Mouse (Mus musculus) cerebellum, adult 2 months (tissue): ENCODE results near the gene Dclk1. TPM values are rescaled to one million over a fixed set of nuclear protein-coding genes. Genes with fewer than 3 reads are reported as not detected.
A peak's percentile ranks its signal among the peaks of the same experiment; 100 is the strongest.

Experiments used
- DNase-seq, 2 experiments: peaks; one replicate each; pipeline ENCODE4 v3.0.0; 2021
- H3K27ac ChIP-seq: fragments of 200-500 bp; 2 replicates; pipeline ENCODE4 v1.5.1; 2012; ENCODE audit warnings: low read length, control low read depth, inconsistent platforms; ENCODE audit not compliant: insufficient read depth
- H3K27me3 ChIP-seq: fragments of 200-500 bp; 2 replicates; pipeline ENCODE4 v1.6.1; 2012; ENCODE audit warnings: inconsistent platforms, mild to moderate bottlenecking, low read length, moderate library complexity; ENCODE audit not compliant: control insufficient read depth, insufficient read depth
- H3K4me1 ChIP-seq: fragments of 200-500 bp; 2 replicates; pipeline ENCODE4 v1.6.1; 2011; ENCODE audit warnings: low read length; ENCODE audit not compliant: control insufficient read depth, insufficient read depth
- H3K4me3 ChIP-seq: fragments of 200-500 bp; replicated peaks from 2 replicates; pipeline ENCODE3; 2011; ENCODE audit warnings: mild to moderate bottlenecking, low read depth, low read length, control low read depth; ENCODE audit not compliant: insufficient read depth
- CTCF ChIP-seq: fragments of 200-500 bp; IDR thresholded peaks from 2 replicates; pipeline ENCODE4 v1.5.1; 2011; ENCODE audit warnings: low read depth, mild to moderate bottlenecking, control low read depth, low read length, moderate library complexity, borderline replicate concordance; ENCODE audit not compliant: insufficient read depth
- POLR2A ChIP-seq: fragments of 200-500 bp; IDR thresholded peaks from 2 replicates; pipeline ENCODE4 v1.6.1; 2011; ENCODE audit warnings: low read length, control low read depth, borderline replicate concordance; ENCODE audit not compliant: insufficient read depth
- WGBS: fragments of 180-500 bp; shearing (Covaris S2); methylation state at CpG from one replicate; pipeline ENCODE4 v1.1.7; 2018; 5-methylcytosine and 5-hydroxymethylcytosine counted together
- polyA plus RNA-seq: library from polyadenylated mRNA; depleted of rRNA; stranded (reverse); fragments of >200 nt; gene quantifications from 2 replicates; pipeline ENCODE4 v1.2.3, GENCODE M21; 2012

Dclk1 gene
- polyA plus RNA-seq, 1 experiment, result 125 TPM

DNA sequence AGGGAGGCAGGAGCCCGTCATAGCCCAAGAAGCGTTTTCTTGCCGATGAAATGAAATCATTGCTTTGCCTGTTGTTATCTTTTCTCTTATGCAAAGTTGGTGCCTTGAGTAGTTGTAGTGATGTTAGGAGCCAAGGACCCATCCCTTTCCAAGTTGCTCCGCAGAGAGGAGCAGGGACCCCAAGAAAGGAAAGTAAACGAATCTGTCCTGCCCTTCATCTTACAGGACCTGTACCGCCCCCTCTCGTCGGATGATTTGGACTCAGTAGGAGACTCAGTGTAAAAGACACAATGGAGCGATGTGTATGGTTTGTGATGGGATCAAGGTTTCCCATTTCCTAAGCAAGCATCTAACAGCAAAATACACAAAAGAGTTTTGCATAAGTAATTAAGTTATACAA, 224.2 kb downstream of the Dclk1 start:
- TF ChIP-seq CTCF (peak; percentile 28; the same call in 1 of the 2 replicates), POLR2A (no peak)
- DNase-seq, result peak; percentile 62 to 64
- Histone ChIP-seq H3K27me3 (no peaks in the 10 kb centered on the region), H3K4me1 (peaks cover 9% of the 10 kb centered on the region; the same call in 1 of the 2 replicates), H3K4me3 (peak overlapping the region; percentile 61), H3K27ac (peak overlapping the region; percentile 69)
- WGBS, result 33% methylated on average over 9 of the region's 9 CpGs

DNA sequence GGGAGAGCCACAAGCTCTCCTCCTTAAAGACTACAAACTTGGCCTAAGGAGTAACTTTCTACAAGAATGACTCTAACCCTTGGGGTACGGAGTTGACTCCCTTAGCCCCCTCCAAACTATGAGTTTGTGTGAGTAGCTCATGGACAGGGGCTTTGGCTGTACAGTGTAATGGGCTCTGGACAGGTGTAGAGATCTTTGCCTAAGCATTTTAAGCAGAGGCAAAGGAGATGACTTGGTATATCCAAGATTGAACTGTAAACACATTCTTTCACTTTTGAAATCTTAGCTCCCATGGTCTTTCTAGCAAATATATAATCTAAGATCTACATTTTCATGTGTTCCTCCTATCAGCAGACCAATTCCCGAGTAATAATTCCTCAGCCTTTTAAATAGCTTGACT, 229.9 kb downstream of the Dclk1 start, which contains the start of gene Gm21954:
Gene Gm21954 (minus strand): TSS at position 101 of the 400 bp plus-strand sequence.
- peak within 1 kb of the TSS; percentile 53; the same call in 1 of the 2 replicates for H3K27ac ChIP-seq
- no peaks in the 10 kb centered on the region for H3K27me3 ChIP-seq
- WGBS, result 94% methylated on average over 2 of the region's 2 CpGs
- H3K4me1 ChIP-seq, result peaks cover 21% of the 10 kb centered on the region
- TF ChIP-seq POLR2A (no peak), CTCF (no peak)
- DNase-seq, result no peak
- no peak within 1 kb of the TSS for H3K4me3 ChIP-seq

GRCm38 (mm10) chr3:55473146-55473545, 231.0 kb downstream of the Dclk1 start:
- no peak for DNase-seq
- Histone ChIP-seq H3K4me1 (peaks cover 25% of the 10 kb centered on the region), H3K27me3 (no peaks in the 10 kb centered on the region), H3K4me3 (no peak overlapping the region), H3K27ac (peak overlapping the region; percentile 53; the same call in 1 of the 2 replicates)
- 46% methylated on average over 6 of the region's 6 CpGs for WGBS
- TF ChIP-seq CTCF (no peak), POLR2A (no peak)

DNA sequence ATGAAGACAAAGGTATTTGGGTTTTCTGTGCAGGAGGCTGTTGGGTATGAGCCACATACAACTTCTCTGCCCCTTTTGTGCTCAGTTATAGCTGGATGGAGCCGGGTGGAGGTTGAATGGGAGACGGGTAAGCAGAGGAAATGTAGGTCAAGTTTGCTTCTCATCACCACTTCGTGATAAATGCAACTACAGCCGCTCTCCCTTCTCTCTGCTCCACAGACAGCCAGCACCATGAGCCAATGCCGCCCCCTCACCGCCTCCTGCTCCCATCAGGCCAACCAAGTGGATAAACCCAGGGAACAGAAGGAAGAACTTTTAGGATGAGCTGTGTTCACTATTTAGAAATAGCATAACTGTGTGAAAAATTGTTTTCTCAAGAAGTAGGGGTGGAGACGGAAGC, 234.5 kb downstream of the Dclk1 start:
- Histone ChIP-seq H3K4me1 (peaks cover 34% of the 10 kb centered on the region), H3K27ac (peak overlapping the region; percentile 86), H3K27me3 (no peaks in the 10 kb centered on the region), H3K4me3 (no peak overlapping the region)
- DNase-seq, result peak; percentile 57 to 71
- WGBS, result 24% methylated on average over 7 of the region's 7 CpGs
- TF ChIP-seq CTCF (no peak), POLR2A (no peak)

DNA sequence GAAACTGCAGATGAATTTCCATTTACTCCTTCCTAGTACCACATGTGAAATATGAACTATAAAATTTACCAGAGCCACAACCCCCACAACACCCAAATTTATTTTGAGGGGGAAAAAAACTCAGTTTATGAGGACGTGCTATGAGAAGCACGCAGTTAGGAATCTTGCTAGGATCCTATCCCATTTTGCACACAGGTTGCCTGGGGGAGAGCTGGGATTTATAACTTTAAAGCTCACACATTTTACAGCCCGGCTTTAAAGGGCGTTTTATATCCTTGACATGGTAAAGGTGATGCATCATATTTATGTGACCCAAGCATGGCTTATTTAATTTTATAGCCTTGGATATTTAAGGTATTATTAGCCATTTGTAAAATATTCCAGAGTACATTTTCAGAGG, 237.1 kb downstream of the Dclk1 start:
- Histone ChIP-seq H3K27me3 (no peaks in the 10 kb centered on the region), H3K27ac (no peak overlapping the region), H3K4me3 (no peak overlapping the region), H3K4me1 (peaks cover 30% of the 10 kb centered on the region)
- no peak for DNase-seq
- 96% methylated on average over 4 of the region's 4 CpGs for WGBS
- TF ChIP-seq POLR2A (no peak), CTCF (no peak)

DNA sequence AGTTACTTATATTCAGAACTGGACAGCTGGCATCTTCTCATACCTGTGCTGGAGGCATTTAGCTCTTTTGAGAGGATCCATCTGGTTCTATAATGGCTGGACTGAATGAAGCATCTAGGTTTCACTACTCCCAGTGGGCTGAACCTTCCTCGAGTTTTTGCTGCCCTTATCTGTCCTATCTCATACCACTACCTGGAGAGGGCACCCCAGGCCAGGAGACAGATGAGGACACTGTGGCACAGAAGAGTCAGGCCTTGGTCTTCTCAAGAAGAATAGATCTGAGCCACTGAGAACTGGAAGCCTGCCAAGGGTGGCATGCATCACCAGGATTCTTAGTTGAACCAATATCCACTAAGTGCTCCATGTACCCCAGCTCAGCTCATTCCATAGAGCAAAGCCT, 239.0 kb downstream of the Dclk1 start:
- peaks cover 30% of the 10 kb centered on the region for H3K4me1 ChIP-seq
- H3K27ac ChIP-seq, result peak overlapping the region; percentile 82
- no peak overlapping the region for H3K4me3 ChIP-seq
- TF ChIP-seq POLR2A (no peak), CTCF (no peak)
- no peaks in the 10 kb centered on the region for H3K27me3 ChIP-seq
- WGBS, result 14% methylated on average over 1 of the region's 1 CpGs
- DNase-seq, result peak in 1 of 2 experiments; percentile 47

DNA sequence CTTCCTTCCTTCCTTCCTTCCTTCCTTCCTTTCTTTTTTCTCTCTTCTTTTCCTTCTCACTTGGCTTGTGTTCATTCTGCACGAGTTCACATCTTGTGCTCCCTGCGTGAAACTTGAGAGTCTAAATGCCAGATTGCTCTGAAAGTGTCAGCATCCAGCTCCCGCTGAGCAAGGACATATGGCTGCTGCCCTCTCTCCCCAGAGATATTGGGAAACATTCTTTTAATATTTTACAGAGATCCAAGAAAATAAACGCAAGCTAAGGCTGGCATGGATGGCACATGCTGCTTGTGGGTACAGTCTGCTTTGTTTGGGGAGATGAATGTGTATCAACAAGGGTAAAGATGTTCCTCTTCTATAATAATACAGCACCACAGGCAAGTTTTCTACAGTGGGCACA, 241.2 kb downstream of the Dclk1 start:
- H3K4me1 ChIP-seq, result peaks cover 29% of the 10 kb centered on the region
- H3K4me3 ChIP-seq, result no peak overlapping the region
- TF ChIP-seq POLR2A, result no peak
- no peak for TF ChIP-seq CTCF
- no peak overlapping the region; the same call in 1 of the 2 replicates for H3K27ac ChIP-seq
- 6% methylated on average over 4 of the region's 4 CpGs for WGBS
- DNase-seq, result peak; percentile 88 to 92
- H3K27me3 ChIP-seq, result no peaks in the 10 kb centered on the region

DNA sequence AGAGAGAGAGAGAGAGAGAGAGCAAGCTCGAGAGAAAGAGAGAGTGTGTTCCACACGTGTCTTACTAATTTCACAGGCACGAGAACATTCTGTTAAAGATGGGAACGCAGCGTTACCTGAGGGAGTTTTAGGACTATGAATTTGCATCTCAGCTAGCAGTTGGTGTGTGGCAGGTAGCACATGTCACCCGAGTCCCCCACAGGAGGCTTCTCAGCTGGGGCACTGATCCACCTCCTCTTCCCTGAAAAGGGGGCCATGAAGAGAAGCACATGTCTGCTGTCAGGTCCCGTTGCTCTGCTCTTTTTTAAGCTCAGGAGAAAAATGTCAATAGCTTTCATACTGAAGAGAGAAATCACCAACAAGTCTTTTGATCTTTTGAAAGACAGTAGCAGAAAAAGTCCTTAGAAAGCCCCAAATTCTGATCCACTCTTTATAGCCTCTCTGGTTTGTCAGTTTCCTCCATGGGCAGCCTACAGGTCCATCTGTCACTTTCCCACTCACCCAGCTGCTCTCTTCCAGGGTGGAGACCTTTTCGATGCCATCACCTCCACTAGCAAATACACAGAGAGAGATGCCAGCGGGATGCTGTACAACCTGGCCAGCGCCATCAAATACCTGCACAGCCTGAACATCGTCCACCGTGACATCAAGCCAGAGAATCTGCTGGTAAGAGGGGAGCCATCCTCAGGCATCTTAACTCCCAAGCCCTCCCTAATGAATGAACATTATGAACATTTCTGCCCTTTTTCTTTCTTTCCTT, 247.2 kb downstream of the Dclk1 start:
- Histone ChIP-seq H3K4me3 (no peak overlapping the region), H3K27ac (peak overlapping the region; percentile 13), H3K27me3 (no peaks in the 10 kb centered on the region), H3K4me1 (peaks cover 23% of the 10 kb centered on the region)
- TF ChIP-seq CTCF (no peak), POLR2A (no peak)
- DNase-seq, result peak; percentile 87 to 96
- 20% methylated on average over 12 of the region's 12 CpGs for WGBS

DNA sequence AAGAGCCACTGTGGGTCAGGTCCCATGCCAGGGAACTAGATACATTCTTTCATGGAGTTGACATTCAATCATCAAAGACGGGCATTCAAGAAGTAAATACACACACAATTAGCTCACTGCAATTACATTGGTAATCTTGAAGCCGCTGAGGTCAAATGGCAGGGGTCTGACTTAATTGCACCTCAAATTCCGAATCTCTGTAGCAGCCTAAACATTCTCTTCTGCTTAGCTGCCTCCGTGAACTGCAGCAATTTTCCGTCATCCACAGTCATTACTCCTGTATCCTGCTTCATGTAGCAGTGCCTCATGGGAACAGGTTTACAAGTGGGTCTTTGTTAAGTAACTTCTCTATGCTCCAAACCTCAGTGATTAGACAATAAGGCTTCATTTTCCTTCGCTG, 249.9 kb downstream of the Dclk1 start:
- Histone ChIP-seq H3K27me3 (no peaks in the 10 kb centered on the region), H3K4me1 (peaks cover 16% of the 10 kb centered on the region; the same call in 1 of the 2 replicates), H3K27ac (no peak overlapping the region), H3K4me3 (no peak overlapping the region)
- 78% methylated on average over 6 of the region's 6 CpGs for WGBS
- no peak for DNase-seq
- TF ChIP-seq POLR2A (no peak), CTCF (no peak)
